Mouse (Mus musculus) lung, postnatal 0 days (tissue): ENCODE measurements around the gene Zfp213. TPM values are rescaled to one million over a fixed set of nuclear protein-coding genes. Genes with fewer than 3 reads are reported as not detected.
A peak's percentile ranks its signal among the peaks of the same experiment; 100 is the strongest.

Experiments
- ATAC-seq: fragments of 200-750 bp; cut with Nextera tagmentation; 2 replicates; pipeline ENCODE4 v1.8.0; 2017; ENCODE audit warnings: moderate library complexity
- DNase-seq: peaks from one replicate; pipeline ENCODE4 v3.0.0-alpha.2; 2016; ENCODE audit warnings: low spot score
- H3K27ac ChIP-seq: fragments of 300-500 bp; sonication (generic); 2 replicates; pipeline ENCODE4 v1.5.1; 2014; ENCODE audit warnings: antibody characterized with exemption, mild to moderate bottlenecking, low read length, mixed read lengths
- H3K27me3 ChIP-seq: fragments of 300-500 bp; sonication (generic); replicated peaks from 2 replicates; pipeline ENCODE4 v1.6.1; 2014; ENCODE audit warnings: low read length, mixed read lengths; ENCODE audit not compliant: insufficient read depth
- H3K36me3 ChIP-seq: fragments of 300-500 bp; sonication (generic); 2 replicates; pipeline ENCODE4 v1.6.1; 2014; ENCODE audit warnings: low read length, mixed read lengths; ENCODE audit not compliant: insufficient read depth
- H3K4me1 ChIP-seq: fragments of 300-500 bp; sonication (generic); 2 replicates; pipeline ENCODE4 v1.6.1; 2014; ENCODE audit warnings: antibody characterized with exemption, low read depth, low read length, mixed read lengths; ENCODE audit not compliant: insufficient read depth
- H3K4me2 ChIP-seq: fragments of 300-500 bp; sonication (generic); replicated peaks from 2 replicates; pipeline ENCODE4 v1.6.1; 2014; ENCODE audit warnings: low read depth, mild to moderate bottlenecking, low read length, moderate library complexity, mixed read lengths
- H3K4me3 ChIP-seq: fragments of 300-500 bp; sonication (generic); 2 replicates; pipeline ENCODE4 v1.5.1; 2014; ENCODE audit warnings: low read depth, low read length
- H3K9ac ChIP-seq: fragments of 300-500 bp; sonication (generic); replicated peaks from 2 replicates; pipeline ENCODE4 v1.6.1; 2014; ENCODE audit warnings: low read depth, mild to moderate bottlenecking
- H3K9me3 ChIP-seq: fragments of 300-500 bp; sonication (generic); 2 replicates; pipeline ENCODE4 v1.6.1; 2016; ENCODE audit warnings: low read length, mixed read lengths
- CTCF ChIP-seq: IDR thresholded peaks from 2 replicates; pipeline ENCODE4 v1.5.1; 2016; ENCODE audit warnings: antibody characterized with exemption, mild to moderate bottlenecking
- EP300 ChIP-seq: IDR thresholded peaks from 2 replicates; pipeline ENCODE4 v1.6.1; 2016; ENCODE audit warnings: antibody characterized with exemption, mild to moderate bottlenecking, control low read depth
- WGBS: fragments of 180-500 bp; shearing (Covaris S2); extraction: QIAGEN DNeasy Blood & Tissue Kit; methylation state at CpG from one replicate; pipeline ENCODE4 v1.1.7; 2014; 5-methylcytosine and 5-hydroxymethylcytosine counted together
- polyA plus RNA-seq: library from polyadenylated mRNA; unstranded; fragments of >200 nt; fragmentation: Nextera tagmentation; extraction: Ambion mirVana; gene quantifications from 2 replicates; pipeline ENCODE4 v1.2.1, GENCODE M21; 2015

Zfp213 gene
- polyA plus RNA-seq, 1 experiment from 2014 or later, result 11.5 TPM

DNA sequence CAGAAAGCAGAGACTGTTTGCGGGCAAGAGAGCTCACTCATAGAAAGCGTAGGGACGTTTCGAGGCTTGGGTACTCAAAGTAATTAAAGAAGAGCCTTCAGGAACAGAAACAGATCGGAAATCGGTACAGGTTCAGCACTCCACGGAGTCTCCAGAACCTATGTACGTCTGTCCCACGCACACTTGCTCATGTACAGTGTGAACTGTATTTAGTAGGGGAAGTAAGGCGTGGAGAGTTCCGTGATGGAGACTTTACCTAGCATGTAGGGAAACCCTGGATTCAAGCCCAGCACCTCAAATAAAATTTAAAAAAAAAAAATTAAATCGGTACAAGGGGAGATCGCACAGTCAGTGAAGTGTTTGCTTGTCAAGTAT is 28.9 kb upstream of the Zfp213 start:
- no peaks in the 10 kb centered on the region for H3K9me3 ChIP-seq
- H3K4me1 ChIP-seq, result 0 out of 2 replicates have a peak, but pooled peaks cover 3% of the 10 kb centered on the region
- no peaks in the 10 kb centered on the region for H3K36me3 ChIP-seq
- WGBS, result 8% methylated on average over 13 of the region's 13 CpGs
- H3K27me3 ChIP-seq, result no peaks in the 10 kb centered on the region
- ATAC-seq (peak; percentile 57), DNase-seq (no peak)
- H3K4me3 ChIP-seq, result peak overlapping the region; percentile 40
- peak overlapping the region; percentile 62 for H3K27ac ChIP-seq
- no peak overlapping the region; the same call in 1 of the 2 replicates for H3K9ac ChIP-seq
- peak overlapping the region; percentile 73 for H3K4me2 ChIP-seq
- TF ChIP-seq CTCF (no peak), EP300 (no peak)

GRCm38 (mm10) chr17:23592208-23592925 is 28.3 kb upstream of the Zfp213 start:
- TF ChIP-seq CTCF, result no peak
- no peak for TF ChIP-seq EP300
- ATAC-seq, result peak; percentile 100
- no peaks in the 10 kb centered on the region for H3K36me3 ChIP-seq

DNA sequence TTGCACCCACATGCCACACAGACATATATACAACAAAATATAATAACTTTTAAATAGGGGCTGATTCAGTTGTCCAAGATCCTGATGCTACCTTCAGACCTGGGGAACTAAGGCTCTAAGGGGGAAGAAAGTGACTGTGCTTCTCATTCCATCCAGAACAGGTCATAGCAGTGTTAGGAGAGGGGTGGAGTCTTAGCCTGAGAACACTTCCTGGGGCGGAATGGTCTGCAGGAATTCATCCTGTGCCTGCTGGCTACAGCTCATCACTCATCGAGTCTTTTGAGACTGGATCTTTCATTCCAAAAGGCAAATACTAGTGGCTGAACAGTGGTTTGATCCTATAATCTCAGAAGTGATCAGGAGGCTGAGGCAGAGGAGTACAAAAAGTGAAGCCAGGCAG is 23.2 kb upstream of the Zfp213 start:
- no peak overlapping the region for H3K9ac ChIP-seq
- H3K36me3 ChIP-seq, result no peaks in the 10 kb centered on the region
- ATAC-seq, result 0 out of 2 replicates have a peak, but pooled peaks have one; percentile 44
- H3K4me1 ChIP-seq, result peaks cover 13% of the 10 kb centered on the region; the same call in 1 of the 2 replicates
- WGBS, result 29% methylated on average over 2 of the region's 2 CpGs
- no peak overlapping the region for H3K4me3 ChIP-seq
- no peaks in the 10 kb centered on the region for H3K27me3 ChIP-seq
- TF ChIP-seq CTCF, result no peak
- no peak for TF ChIP-seq EP300
- no peak overlapping the region for H3K4me2 ChIP-seq
- no peaks in the 10 kb centered on the region for H3K9me3 ChIP-seq
- no peak for DNase-seq
- H3K27ac ChIP-seq, result no peak overlapping the region

More at GRCm38 (mm10) chr17:23592208-23592925, 28.3 kb upstream of the Zfp213 start:
- peak; percentile 97 for DNase-seq
- Histone ChIP-seq H3K9ac (peak overlapping the region; percentile 3; the same call in 1 of the 2 replicates), H3K9me3 (no peaks in the 10 kb centered on the region), H3K4me1 (0 out of 2 replicates have a peak, but pooled peaks cover 3% of the 10 kb centered on the region), H3K27me3 (no peaks in the 10 kb centered on the region), H3K4me2 (peak overlapping the region; percentile 73), H3K27ac (peak overlapping the region; percentile 62), H3K4me3 (peak overlapping the region; percentile 40)
- 6% methylated on average over 34 of the region's 34 CpGs for WGBS

- TF ChIP-seq EP300 (no peak), CTCF (no peak)
- H3K36me3 ChIP-seq, result no peaks in the 10 kb centered on the region
- DNase-seq (peak; percentile 82), ATAC-seq (peak; percentile 78)
- no peaks in the 10 kb centered on the region for H3K9me3 ChIP-seq
- H3K4me1 ChIP-seq, result peaks cover 13% of the 10 kb centered on the region; the same call in 1 of the 2 replicates
- peak overlapping the region; percentile 67 for H3K4me2 ChIP-seq
- 1% methylated on average over 22 of the region's 22 CpGs for WGBS
- H3K27me3 ChIP-seq, result no peaks in the 10 kb centered on the region
- no peak overlapping the region for H3K27ac ChIP-seq
- H3K9ac ChIP-seq, result peak overlapping the region; percentile 62
- peak overlapping the region; percentile 70 for H3K4me3 ChIP-seq
Observed at GRCm38 (mm10) chr17:23585721-23586491, 21.9 kb upstream of the Zfp213 start.

DNA sequence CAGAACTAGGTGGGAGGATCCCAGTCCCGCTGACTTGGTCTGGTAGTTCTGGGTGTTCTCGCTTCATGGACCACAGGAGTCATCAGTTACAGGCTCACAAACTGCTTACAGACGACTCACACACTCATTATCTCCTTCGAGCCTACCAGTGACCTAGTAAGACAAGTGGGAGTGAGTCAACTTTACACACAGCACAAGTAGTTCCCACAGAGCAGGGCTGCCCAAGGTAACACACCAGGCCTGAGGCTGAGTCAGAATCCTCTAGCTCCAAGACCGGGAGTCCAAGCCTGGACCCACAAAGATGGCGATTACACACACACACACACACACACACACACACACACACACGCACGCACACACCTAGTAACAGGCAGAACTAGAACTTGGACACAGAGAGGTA is 20.7 kb upstream of the Zfp213 start:
- Histone ChIP-seq H3K27me3 (no peaks in the 10 kb centered on the region), H3K27ac (no peak overlapping the region), H3K9me3 (no peaks in the 10 kb centered on the region), H3K4me1 (peaks cover 13% of the 10 kb centered on the region; the same call in 1 of the 2 replicates), H3K9ac (no peak overlapping the region), H3K4me3 (no peak overlapping the region), H3K36me3 (no peaks in the 10 kb centered on the region), H3K4me2 (no peak overlapping the region; the same call in 1 of the 2 replicates)
- WGBS, result 72% methylated on average over 8 of the region's 8 CpGs
- no peak for DNase-seq
- ATAC-seq, result no peak
- no peak for TF ChIP-seq EP300
- TF ChIP-seq CTCF, result no peak

DNA sequence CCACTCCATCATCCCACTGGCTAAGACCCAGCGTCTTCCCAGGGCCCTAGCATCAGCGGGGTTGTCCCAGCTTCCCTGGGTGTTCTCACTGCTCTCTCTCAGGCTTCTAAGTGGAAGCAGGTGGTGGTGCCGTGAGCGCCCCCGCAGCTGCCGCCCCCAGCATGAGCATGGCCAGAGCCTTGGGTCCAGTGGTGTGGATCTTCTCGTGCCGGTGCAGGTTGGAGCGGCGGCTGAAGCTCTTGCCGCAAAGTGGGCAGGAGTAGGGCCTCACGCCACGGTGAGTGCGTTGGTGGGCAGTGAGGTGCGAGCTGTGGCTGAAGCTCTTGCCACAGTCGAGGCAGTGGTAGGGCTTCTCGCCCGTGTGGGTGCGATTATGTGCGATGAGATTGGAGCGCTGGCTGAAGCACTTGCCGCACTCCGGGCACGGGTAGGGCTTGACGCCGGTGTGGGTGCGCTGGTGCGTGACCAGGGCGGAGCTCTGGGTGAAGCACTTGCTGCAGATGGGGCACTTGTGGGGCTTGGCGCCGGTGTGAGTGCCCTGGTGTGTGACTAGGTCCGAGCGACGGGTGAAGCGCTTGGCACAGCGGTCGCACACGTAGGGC is 12.0 kb upstream of the Zfp213 start:
- peaks cover 25% of the 10 kb centered on the region for H3K36me3 ChIP-seq
- 0 out of 2 replicates have a peak, but pooled peaks have one; percentile 16 for ATAC-seq
- H3K27ac ChIP-seq, result no peak overlapping the region
- no peak overlapping the region for H3K4me2 ChIP-seq
- H3K27me3 ChIP-seq, result no peaks in the 10 kb centered on the region
- DNase-seq, result no peak
- H3K4me1 ChIP-seq, result no peaks in the 10 kb centered on the region
- TF ChIP-seq CTCF, result no peak
- TF ChIP-seq EP300, result no peak
- no peak overlapping the region for H3K9ac ChIP-seq
- 95% methylated on average over 38 of the region's 38 CpGs for WGBS
- no peaks in the 10 kb centered on the region for H3K9me3 ChIP-seq
- no peak overlapping the region for H3K4me3 ChIP-seq
